Mouse (Mus musculus) embryonic facial prominence, embryonic 12.5 days (tissue): ENCODE measurements around the gene Foxn3. TPM values are rescaled to one million over a fixed set of nuclear protein-coding genes. Genes with fewer than 3 reads are reported as not detected.

Source experiments
- ATAC-seq: fragments of 200-750 bp; cut with Nextera tagmentation; 2 replicates; pipeline ENCODE4 v1.8.0; 2017; ENCODE audit not compliant: insufficient number of reproducible peaks, insufficient read depth, low FRiP score, low TSS enrichment
- H3K27ac ChIP-seq: fragments of 300-500 bp; sonication (generic); 2 replicates; pipeline ENCODE4 v1.5.1; 2016; ENCODE audit warnings: mild to moderate bottlenecking
- H3K27me3 ChIP-seq: fragments of 300-500 bp; sonication (generic); 2 replicates; pipeline ENCODE4 v1.6.1; 2016; ENCODE audit warnings: mild to moderate bottlenecking, moderate library complexity
- H3K36me3 ChIP-seq: fragments of 300-500 bp; sonication (generic); 2 replicates; pipeline ENCODE4 v1.6.1; 2016; ENCODE audit warnings: mild to moderate bottlenecking
- H3K4me1 ChIP-seq: fragments of 300-500 bp; sonication (generic); 2 replicates; pipeline ENCODE4 v1.6.1; 2016
- H3K4me2 ChIP-seq: fragments of 300-500 bp; sonication (generic); replicated peaks from 2 replicates; pipeline ENCODE4 v1.6.1; 2016; ENCODE audit warnings: mild to moderate bottlenecking, moderate library complexity
- H3K4me3 ChIP-seq: fragments of 300-500 bp; sonication (generic); 2 replicates; pipeline ENCODE4 v1.5.1; 2016; ENCODE audit warnings: mild to moderate bottlenecking
- H3K9ac ChIP-seq: fragments of 300-500 bp; sonication (generic); 2 replicates; pipeline ENCODE4 v1.6.1; 2016; ENCODE audit warnings: mild to moderate bottlenecking, moderate library complexity
- H3K9me3 ChIP-seq: fragments of 300-500 bp; sonication (generic); 2 replicates; pipeline ENCODE4 v1.6.1; 2016; ENCODE audit warnings: mild to moderate bottlenecking, moderate library complexity
- WGBS: fragments of 180-500 bp; shearing (Covaris S2); methylation state at CpG from one replicate; pipeline ENCODE4 v1.1.7; 2016; 5-methylcytosine and 5-hydroxymethylcytosine counted together
- polyA plus RNA-seq: library from polyadenylated mRNA; unstranded; fragments of >200 nt; fragmentation: Nextera tagmentation; extraction: Ambion mirVana; gene quantifications from 2 replicates; pipeline ENCODE4 v1.2.1, GENCODE M21; 2016

The Foxn3 gene
- polyA plus RNA-seq, 1 experiment from 2014 or later = 101 TPM

DNA sequence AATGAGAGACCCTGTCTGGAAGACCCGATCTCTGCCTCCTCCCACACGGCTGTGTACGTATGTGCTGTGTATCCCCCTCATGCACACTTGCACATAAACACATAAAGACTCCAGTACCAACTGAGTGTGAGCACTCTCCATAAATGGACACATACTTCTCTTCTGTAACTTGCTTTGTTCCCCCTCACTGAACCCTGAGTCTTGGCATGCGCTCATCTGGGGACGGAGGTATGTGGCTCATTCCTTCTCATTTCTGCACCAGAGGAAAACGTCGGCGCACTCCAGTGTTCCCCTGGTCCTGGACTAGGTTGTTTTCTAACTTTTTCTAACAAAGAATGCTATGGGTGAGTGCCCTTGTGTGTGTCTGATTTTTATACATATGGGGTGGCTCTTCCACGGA is 325.9 kb downstream of the Foxn3 start:
- Histone ChIP-seq H3K4me2 (no peak overlapping the region), H3K27ac (no peak overlapping the region), H3K36me3 (no peaks in the 10 kb centered on the region), H3K4me1 (peaks cover 25% of the 10 kb centered on the region), H3K4me3 (no peak overlapping the region), H3K9ac (no peak overlapping the region), H3K27me3 (no peaks in the 10 kb centered on the region), H3K9me3 (no peaks in the 10 kb centered on the region)
- no peak for ATAC-seq
- 92% methylated on average over 9 of the region's 9 CpGs for WGBS

DNA sequence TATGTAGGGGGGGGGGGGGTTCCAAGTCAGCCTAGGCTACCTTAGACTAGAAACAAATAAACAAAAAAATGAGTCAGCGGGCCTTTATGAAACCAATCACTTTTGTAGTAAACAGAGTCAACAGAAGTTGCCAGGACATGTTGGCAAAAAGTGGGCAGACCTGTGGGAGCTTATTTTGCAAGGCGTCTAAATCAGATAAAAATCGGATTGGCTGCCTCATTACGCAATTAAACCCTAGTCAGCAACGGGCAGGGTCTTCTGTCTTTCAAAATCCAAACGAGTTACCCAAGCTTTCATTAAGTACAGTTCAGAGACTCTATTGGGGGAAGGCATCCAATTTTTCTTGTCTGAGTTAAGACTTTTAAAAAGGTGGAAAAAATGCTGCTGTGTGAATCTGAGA is 329.0 kb downstream of the Foxn3 start:
- Histone ChIP-seq H3K9ac (no peak overlapping the region), H3K4me2 (no peak overlapping the region), H3K27me3 (no peaks in the 10 kb centered on the region), H3K36me3 (no peaks in the 10 kb centered on the region), H3K4me3 (no peak overlapping the region), H3K27ac (no peak overlapping the region), H3K9me3 (no peaks in the 10 kb centered on the region), H3K4me1 (peaks cover 37% of the 10 kb centered on the region)
- no peak for ATAC-seq
- 63% methylated on average over 6 of the region's 6 CpGs for WGBS

GRCm38 (mm10) chr12:99233386-99233785 is 330.0 kb downstream of the Foxn3 start:
- no peak overlapping the region for H3K27ac ChIP-seq
- 60% methylated on average over 2 of the region's 2 CpGs for WGBS
- H3K9me3 ChIP-seq = no peaks in the 10 kb centered on the region
- no peak for ATAC-seq
- H3K4me1 ChIP-seq = peaks cover 39% of the 10 kb centered on the region
- H3K9ac ChIP-seq = no peak overlapping the region
- H3K4me2 ChIP-seq = no peak overlapping the region
- H3K36me3 ChIP-seq = no peaks in the 10 kb centered on the region
- no peak overlapping the region for H3K4me3 ChIP-seq
- H3K27me3 ChIP-seq = no peaks in the 10 kb centered on the region

GRCm38 (mm10) chr12:99232478-99232877 is 330.9 kb downstream of the Foxn3 start:
- no peaks in the 10 kb centered on the region for H3K9me3 ChIP-seq
- no peak overlapping the region for H3K27ac ChIP-seq
- H3K36me3 ChIP-seq = no peaks in the 10 kb centered on the region
- H3K4me3 ChIP-seq = no peak overlapping the region
- H3K4me1 ChIP-seq = peaks cover 39% of the 10 kb centered on the region
- H3K9ac ChIP-seq = no peak overlapping the region
- no peak for ATAC-seq
- H3K4me2 ChIP-seq = no peak overlapping the region
- WGBS = 75% methylated on average over 9 of the region's 9 CpGs
- H3K27me3 ChIP-seq = no peaks in the 10 kb centered on the region

DNA sequence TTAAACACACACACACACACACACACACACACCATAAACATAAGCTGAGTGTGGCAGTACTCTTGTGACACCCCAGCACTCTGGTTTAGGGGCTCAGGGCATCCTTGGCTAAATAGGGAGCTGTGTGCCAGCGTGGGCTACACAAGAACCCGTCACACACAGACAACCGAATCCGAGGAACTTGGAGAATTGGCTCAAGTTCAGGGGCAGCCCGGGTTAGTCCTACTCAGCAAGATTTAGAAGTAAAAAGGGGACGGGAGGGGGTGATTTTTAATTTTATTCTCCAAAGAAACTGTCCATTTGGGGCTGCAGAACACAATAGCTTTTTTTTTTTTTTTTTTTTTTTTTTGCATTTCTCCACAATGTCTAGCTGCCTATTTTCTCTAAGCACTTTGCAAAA is 332.1 kb downstream of the Foxn3 start:
- H3K27me3 ChIP-seq = no peaks in the 10 kb centered on the region
- H3K4me2 ChIP-seq = no peak overlapping the region
- no peak overlapping the region for H3K27ac ChIP-seq
- no peak overlapping the region for H3K4me3 ChIP-seq
- H3K9me3 ChIP-seq = no peaks in the 10 kb centered on the region
- no peaks in the 10 kb centered on the region for H3K36me3 ChIP-seq
- H3K9ac ChIP-seq = no peak overlapping the region
- no peak for ATAC-seq
- H3K4me1 ChIP-seq = peaks cover 39% of the 10 kb centered on the region
- WGBS = 61% methylated on average over 6 of the region's 6 CpGs

GRCm38 (mm10) chr12:99230783-99231048 is 332.7 kb downstream of the Foxn3 start:
- ATAC-seq = no peak
- Histone ChIP-seq H3K27me3 (no peaks in the 10 kb centered on the region), H3K4me1 (peaks cover 37% of the 10 kb centered on the region)

GRCm38 (mm10) chr12:99229973-99230782 is 333.2 kb downstream of the Foxn3 start:
- Histone ChIP-seq H3K4me2 (no peak overlapping the region), H3K4me3 (no peak overlapping the region), H3K27me3 (no peaks in the 10 kb centered on the region), H3K9ac (no peak overlapping the region), H3K4me1 (peaks cover 35% of the 10 kb centered on the region), H3K27ac (no peak overlapping the region), H3K36me3 (no peaks in the 10 kb centered on the region), H3K9me3 (no peaks in the 10 kb centered on the region)
- ATAC-seq = no peak
- WGBS = 49% methylated on average over 17 of the region's 17 CpGs

More at GRCm38 (mm10) chr12:99230783-99231048, 332.7 kb downstream of the Foxn3 start:
- no peak overlapping the region for H3K4me3 ChIP-seq
- no peaks in the 10 kb centered on the region for H3K9me3 ChIP-seq
- H3K4me2 ChIP-seq = no peak overlapping the region
- no peak overlapping the region for H3K9ac ChIP-seq
- H3K27ac ChIP-seq = no peak overlapping the region
- WGBS = 48% methylated on average over 5 of the region's 5 CpGs
- no peaks in the 10 kb centered on the region for H3K36me3 ChIP-seq

GRCm38 (mm10) chr12:99227313-99227952 is 335.9 kb downstream of the Foxn3 start:
- Histone ChIP-seq H3K27me3 (no peaks in the 10 kb centered on the region), H3K27ac (no peak overlapping the region), H3K4me2 (no peak overlapping the region), H3K4me1 (peaks cover 32% of the 10 kb centered on the region), H3K36me3 (no peaks in the 10 kb centered on the region), H3K4me3 (no peak overlapping the region), H3K9me3 (no peaks in the 10 kb centered on the region), H3K9ac (no peak overlapping the region)
- 82% methylated on average over 6 of the region's 6 CpGs for WGBS
- no peak for ATAC-seq

DNA sequence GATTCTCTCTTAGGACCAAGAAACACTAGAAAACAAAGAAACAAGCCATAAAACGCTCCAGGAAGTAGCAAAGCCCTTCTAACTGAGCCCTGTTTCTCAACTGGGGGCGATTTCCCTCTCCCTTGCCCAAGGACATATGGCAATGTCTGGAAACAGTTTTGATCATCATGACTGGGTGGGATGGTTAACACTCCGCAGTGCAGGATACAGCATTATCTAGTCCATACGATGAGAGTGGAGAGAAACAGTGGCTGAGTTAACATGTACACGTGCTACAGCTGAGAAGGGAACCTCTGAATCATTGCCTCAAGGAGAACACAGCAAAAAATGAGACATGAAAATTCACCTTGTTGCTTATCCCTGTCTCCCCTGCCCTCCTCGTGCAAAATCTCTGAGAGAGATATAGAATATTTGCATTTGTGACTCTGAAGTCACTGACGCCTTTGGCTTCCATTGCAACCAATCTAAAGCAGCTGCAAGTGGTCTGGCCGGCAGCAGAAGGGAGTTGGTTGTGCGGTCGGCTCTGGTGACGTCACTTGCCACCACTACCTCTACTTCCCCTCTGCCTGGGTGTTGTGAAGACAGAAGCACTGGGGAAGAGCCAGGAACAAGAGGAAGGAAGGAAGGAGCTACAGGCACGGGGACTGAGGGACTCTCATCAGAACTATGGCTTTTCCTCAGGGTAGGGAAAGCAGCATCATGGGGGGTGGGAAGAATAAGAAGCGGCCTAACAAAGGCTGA is 338.3 kb downstream of the Foxn3 start:
- H3K36me3 ChIP-seq = no peaks in the 10 kb centered on the region
- no peak for ATAC-seq
- H3K27me3 ChIP-seq = no peaks in the 10 kb centered on the region
- H3K27ac ChIP-seq = no peak overlapping the region
- WGBS = 51% methylated on average over 13 of the region's 13 CpGs
- no peaks in the 10 kb centered on the region for H3K9me3 ChIP-seq
- H3K4me3 ChIP-seq = no peak overlapping the region
- H3K9ac ChIP-seq = no peak overlapping the region
- peaks cover 30% of the 10 kb centered on the region for H3K4me1 ChIP-seq
- no peak overlapping the region for H3K4me2 ChIP-seq

- no peaks in the 10 kb centered on the region for H3K36me3 ChIP-seq
- no peak overlapping the region for H3K9ac ChIP-seq
- ATAC-seq = no peak
- WGBS = 40% methylated on average over 15 of the region's 15 CpGs
- no peak overlapping the region for H3K4me2 ChIP-seq
- H3K4me3 ChIP-seq = no peak overlapping the region
- no peak overlapping the region; the same call in 1 of the 2 replicates for H3K27ac ChIP-seq
- H3K27me3 ChIP-seq = no peaks in the 10 kb centered on the region
- no peaks in the 10 kb centered on the region for H3K9me3 ChIP-seq
- H3K4me1 ChIP-seq = peaks cover 31% of the 10 kb centered on the region
Measured at GRCm38 (mm10) chr12:99221087-99221846, 342.1 kb downstream of the Foxn3 start.

- 16% methylated on average over 8 of the region's 8 CpGs for WGBS
- Histone ChIP-seq H3K9me3 (no peaks in the 10 kb centered on the region), H3K27ac (no peak overlapping the region), H3K27me3 (no peaks in the 10 kb centered on the region), H3K4me2 (0 out of 2 replicates have a peak overlapping the region, but pooled peaks have one; percentile 7), H3K36me3 (no peaks in the 10 kb centered on the region), H3K4me1 (peaks cover 37% of the 10 kb centered on the region), H3K4me3 (no peak overlapping the region), H3K9ac (no peak overlapping the region)
- ATAC-seq = no peak
Measured at GRCm38 (mm10) chr12:99220333-99220732, 343.0 kb downstream of the Foxn3 start.
